ENCODE assay signal across 11 mouse cellular contexts in genomic region chr12:40842251-40842988, GRCm38 (mm10).
DNase-seq lines count a peak whose midpoint lies in the region; ATAC-seq and TF ChIP-seq lines count a peak whose summit lies in the region.
"Had no signal": no experiment of that assay in that cellular context is flagged by ENCODE, and none has a peak within 500 bp of the region (broad histone marks: within the 10 kb centered on the region; RNA-seq: fewer than 3 reads in every experiment).

No protein-coding gene starts in this region.

- 83% methylated on average over 10 of the region's 10 CpGs for WGBS in hindbrain, embryonic 15.5 days
- WGBS in hindbrain, embryonic 13.5 days = 86% methylated on average over 10 of the region's 10 CpGs
- 82% methylated on average over 10 of the region's 10 CpGs for WGBS in liver, embryonic 15.5 days (ENCODE audit: insufficient replicate concordance)

- peak; percentile 43; the same call in 1 of the 2 replicates for ATAC-seq in hindbrain, embryonic 15.5 days (ENCODE audit: low FRiP score, low read depth)
- no peak for ATAC-seq in hindbrain, embryonic 13.5 days (ENCODE audit: low FRiP score)
- peak; percentile 77 for ATAC-seq in liver, embryonic 15.5 days (ENCODE audit: insufficient read depth)
- ATAC-seq in CD4-positive, CD25-positive, alpha-beta regulatory T cell, adult 4 months = no peak

- no peak overlapping the region for H3K9ac ChIP-seq in hindbrain, embryonic 15.5 days
- no peak overlapping the region for H3K9ac ChIP-seq in hindbrain, embryonic 13.5 days
- no peak overlapping the region for H3K9ac ChIP-seq in ES-Bruce4 (ENCODE audit: low read depth, poor library complexity, severe bottlenecking)
- 0 out of 2 replicates have a peak overlapping the region, but pooled peaks have one; percentile 32 for H3K9ac ChIP-seq in liver, embryonic 15.5 days
- H3K9ac ChIP-seq: limb, embryonic 15.5 days had no signal

- peaks cover 9% of the 10 kb centered on the region for H3K36me3 ChIP-seq in hindbrain, embryonic 15.5 days
- H3K36me3 ChIP-seq in hindbrain, embryonic 13.5 days = peaks cover 15% of the 10 kb centered on the region
- no peaks in the 10 kb centered on the region for H3K36me3 ChIP-seq in ES-Bruce4 (ENCODE audit: control insufficient read depth, insufficient read depth, low read length, poor library complexity, severe bottlenecking)
- H3K36me3 ChIP-seq in liver, embryonic 15.5 days (replicated peaks) = no peaks in the 10 kb centered on the region

- no peak overlapping the region for H3K4me2 ChIP-seq in hindbrain, embryonic 15.5 days
- no peak overlapping the region for H3K4me2 ChIP-seq in hindbrain, embryonic 13.5 days
- H3K4me2 ChIP-seq in liver, embryonic 15.5 days = peak overlapping the region; percentile 45
- H3K4me2 ChIP-seq: limb, embryonic 15.5 days had no signal

- peak; percentile 19 for TF ChIP-seq CTCF in ES-Bruce4 (IDR thresholded peaks at IDR 0.05; ENCODE audit: low read depth, low read length)

- peaks cover 17% of the 10 kb centered on the region for H3K4me1 ChIP-seq in hindbrain, embryonic 15.5 days (replicated peaks)
- H3K4me1 ChIP-seq in hindbrain, embryonic 13.5 days (replicated peaks) = peaks cover 16% of the 10 kb centered on the region
- H3K4me1 ChIP-seq in ES-Bruce4 (ENCODE audit: control insufficient read depth, insufficient read depth, low read length) = no peaks in the 10 kb centered on the region
- H3K4me1 ChIP-seq in liver, embryonic 15.5 days (replicated peaks) = peaks cover 44% of the 10 kb centered on the region

- peak; percentile 17 for DNase-seq in adipocyte (ENCODE audit: low spot score)
- no peak for DNase-seq in adrenal gland, adult 8-10 months
- DNase-seq in T-cell, adult 2 months (ENCODE audit: low spot score) = no peak
- DNase-seq: adrenal gland, postnatal 14 days; kidney, adult 18-20 months had no signal

- TF ChIP-seq POLR2A in ES-Bruce4 (IDR thresholded peaks at IDR 0.05; ENCODE audit: insufficient read depth, low read length) = no peak

- H3K27me3 ChIP-seq in hindbrain, embryonic 15.5 days = no peaks in the 10 kb centered on the region
- H3K27me3 ChIP-seq in hindbrain, embryonic 13.5 days = no peaks in the 10 kb centered on the region
- no peaks in the 10 kb centered on the region for H3K27me3 ChIP-seq in ES-Bruce4 (ENCODE audit: control insufficient read depth, insufficient read depth, low read length, poor library complexity, severe bottlenecking)
- H3K27me3 ChIP-seq in liver, embryonic 15.5 days = peaks cover 21% of the 10 kb centered on the region; the same call in 1 of the 2 replicates
- H3K27me3 ChIP-seq: limb, embryonic 15.5 days had no signal

- no peak overlapping the region for H3K27ac ChIP-seq in hindbrain, embryonic 15.5 days (replicated peaks)
- H3K27ac ChIP-seq in hindbrain, embryonic 13.5 days = no peak overlapping the region
- H3K27ac ChIP-seq in ES-Bruce4 (ENCODE audit: insufficient read depth, low read length) = no peak overlapping the region
- H3K27ac ChIP-seq in liver, embryonic 15.5 days (replicated peaks) = peak overlapping the region; percentile 72
- H3K27ac ChIP-seq: limb, embryonic 15.5 days had no signal

- H3K9me3 ChIP-seq in hindbrain, embryonic 15.5 days = no peaks in the 10 kb centered on the region
- no peaks in the 10 kb centered on the region for H3K9me3 ChIP-seq in hindbrain, embryonic 13.5 days
- no peaks in the 10 kb centered on the region for H3K9me3 ChIP-seq in ES-Bruce4 (replicated peaks; ENCODE audit: control insufficient read depth, insufficient read depth, low read length, poor library complexity, severe bottlenecking)
- no peaks in the 10 kb centered on the region for H3K9me3 ChIP-seq in liver, embryonic 15.5 days (replicated peaks)
- H3K9me3 ChIP-seq: limb, embryonic 15.5 days had no signal

- no peak for TF ChIP-seq EP300 in ES-Bruce4 (IDR thresholded peaks at IDR 0.05; ENCODE audit: insufficient read depth, low read depth, low read length)

- H3K4me3 ChIP-seq in hindbrain, embryonic 15.5 days = no peak overlapping the region
- no peak overlapping the region for H3K4me3 ChIP-seq in hindbrain, embryonic 13.5 days
- H3K4me3 ChIP-seq in ES-Bruce4 (ENCODE audit: low read depth, low read length) = no peak overlapping the region
- no peak overlapping the region for H3K4me3 ChIP-seq in liver, embryonic 15.5 days (replicated peaks)
- H3K4me3 ChIP-seq: limb, embryonic 15.5 days had no signal

Comparison
In these comparisons a context has a peak if more than half of its experiments do, and no peak if none do; other contexts are left out.
1. ATAC-seq: peak in hindbrain, embryonic 15.5 days (single experiment) and liver, embryonic 15.5 days (single experiment); none in hindbrain, embryonic 13.5 days (single experiment) and CD4-positive, CD25-positive, alpha-beta regulatory T cell, adult 4 months (single experiment).